Mouse (Mus musculus) lung, embryonic 16.5 days (tissue): Measurements from ENCODE around the gene Wls. TPM values are rescaled to one million over a fixed set of nuclear protein-coding genes. Genes with fewer than 3 reads are reported as not detected.

Source experiments
- ATAC-seq: fragments of 200-750 bp; cut with Nextera tagmentation; 2 replicates; pipeline ENCODE4 v1.8.0; 2017; ENCODE audit warnings: low read depth, mild to moderate bottlenecking, moderate library complexity
- H3K27ac ChIP-seq: fragments of 300-500 bp; sonication (generic); 2 replicates; pipeline ENCODE4 v1.5.1; 2014; ENCODE audit warnings: mild to moderate bottlenecking, control low read depth, low read length
- H3K27me3 ChIP-seq: fragments of 300-500 bp; sonication (generic); 2 replicates; pipeline ENCODE4 v1.6.1; 2014; ENCODE audit warnings: low read depth, low read length, mixed read lengths; ENCODE audit not compliant: control insufficient read depth, insufficient read depth
- H3K36me3 ChIP-seq: fragments of 300-500 bp; sonication (generic); 2 replicates; pipeline ENCODE4 v1.6.1; 2014; ENCODE audit warnings: low read length; ENCODE audit not compliant: control insufficient read depth, insufficient read depth
- H3K4me1 ChIP-seq: fragments of 300-500 bp; sonication (generic); replicated peaks from 2 replicates; pipeline ENCODE4 v1.6.1; 2014; ENCODE audit warnings: low read length, mixed read lengths; ENCODE audit not compliant: control insufficient read depth, insufficient read depth
- H3K4me2 ChIP-seq: fragments of 300-500 bp; sonication (generic); 2 replicates; pipeline ENCODE4 v1.6.1; 2014; ENCODE audit warnings: low read depth, low read length, control low read depth
- H3K4me3 ChIP-seq: fragments of 300-500 bp; sonication (generic); 2 replicates; pipeline ENCODE4 v1.5.1; 2014; ENCODE audit warnings: mild to moderate bottlenecking, low read length, control low read depth
- H3K9ac ChIP-seq: fragments of 300-500 bp; sonication (generic); 2 replicates; pipeline ENCODE4 v1.6.1; 2014; ENCODE audit warnings: low read length, control low read depth
- H3K9me3 ChIP-seq: fragments of 300-500 bp; sonication (generic); 2 replicates; pipeline ENCODE4 v1.6.1; 2016; ENCODE audit warnings: low read length; ENCODE audit not compliant: control insufficient read depth
- WGBS: fragments of 180-500 bp; shearing (Covaris S2); extraction: QIAGEN DNeasy Blood & Tissue Kit; methylation state at CpG from one replicate; pipeline ENCODE4 v1.1.7; 2014; 5-methylcytosine and 5-hydroxymethylcytosine counted together
- polyA plus RNA-seq: library from polyadenylated mRNA; unstranded; fragments of >200 nt; fragmentation: Nextera tagmentation; extraction: Ambion mirVana; gene quantifications from 2 replicates; pipeline ENCODE4 v1.2.1, GENCODE M21; 2015

Wls gene
- polyA plus RNA-seq, result 190 and 194 TPM in 2 replicates

- under 1% methylated on average over 18 of the region's 21 CpGs for WGBS
- Histone ChIP-seq H3K4me1 (no peaks in the 10 kb centered on the region; the same call in 1 of the 2 replicates), H3K4me3 (peak within 1 kb of the TSS; percentile 75), H3K9ac (peak within 1 kb of the TSS; percentile 85), H3K9me3 (no peaks in the 10 kb centered on the region), H3K36me3 (no peaks in the 10 kb centered on the region), H3K27me3 (no peaks in the 10 kb centered on the region), H3K4me2 (peak within 1 kb of the TSS; percentile 70), H3K27ac (peak within 1 kb of the TSS; percentile 93)
- peak; percentile 94 for ATAC-seq
Observed at GRCm38 (mm10) chr3:159839481-159839880, at the start of gene Wls. Wls (plus strand) TSS chr3:159839672.

GRCm38 (mm10) chr3:159789781-159790180 lies 49.7 kb upstream of the Wls start:
- no peak overlapping the region for H3K27ac ChIP-seq

GRCm38 (mm10) chr3:159831535-159831934 lies 7.9 kb upstream of the Wls start:
- H3K9ac ChIP-seq, result no peak overlapping the region
- H3K4me3 ChIP-seq, result no peak overlapping the region
- ATAC-seq, result no peak
- no peaks in the 10 kb centered on the region for H3K36me3 ChIP-seq
- no peaks in the 10 kb centered on the region for H3K4me1 ChIP-seq
- H3K4me2 ChIP-seq, result no peak overlapping the region
- no peaks in the 10 kb centered on the region for H3K27me3 ChIP-seq
- H3K27ac ChIP-seq, result no peak overlapping the region
- H3K9me3 ChIP-seq, result no peaks in the 10 kb centered on the region

More at GRCm38 (mm10) chr3:159789781-159790180, 49.7 kb upstream of the Wls start:
- Histone ChIP-seq H3K9me3 (no peaks in the 10 kb centered on the region), H3K4me3 (no peak overlapping the region), H3K27me3 (no peaks in the 10 kb centered on the region), H3K4me1 (no peaks in the 10 kb centered on the region), H3K4me2 (no peak overlapping the region), H3K36me3 (no peaks in the 10 kb centered on the region), H3K9ac (no peak overlapping the region)
- WGBS, result 62% methylated on average over 2 of the region's 2 CpGs
- no peak for ATAC-seq

GRCm38 (mm10) chr3:159840002-159840816 lies 737 bp downstream of the Wls start:
- peak; percentile 75 for ATAC-seq
- Histone ChIP-seq H3K36me3 (no peaks in the 10 kb centered on the region), H3K9me3 (no peaks in the 10 kb centered on the region), H3K9ac (peak overlapping the region; percentile 85), H3K4me3 (peak overlapping the region; percentile 75), H3K4me2 (peak overlapping the region; percentile 70), H3K4me1 (no peaks in the 10 kb centered on the region; the same call in 1 of the 2 replicates), H3K27me3 (no peaks in the 10 kb centered on the region), H3K27ac (peak overlapping the region; percentile 93)
- under 1% methylated on average over 27 of the region's 27 CpGs for WGBS

GRCm38 (mm10) chr3:159840817-159841390 lies 1.4 kb downstream of the Wls start:
- 0% methylated on average over 12 of the region's 12 CpGs for WGBS
- peak overlapping the region; percentile 93 for H3K27ac ChIP-seq
- H3K4me2 ChIP-seq, result peak overlapping the region; percentile 70
- no peaks in the 10 kb centered on the region; the same call in 1 of the 2 replicates for H3K4me1 ChIP-seq
- H3K9me3 ChIP-seq, result no peaks in the 10 kb centered on the region
- H3K27me3 ChIP-seq, result no peaks in the 10 kb centered on the region
- H3K36me3 ChIP-seq, result no peaks in the 10 kb centered on the region
- ATAC-seq, result peak; percentile 46
- H3K9ac ChIP-seq, result peak overlapping the region; percentile 85
- peak overlapping the region; percentile 75 for H3K4me3 ChIP-seq

- Histone ChIP-seq H3K9me3 (no peaks in the 10 kb centered on the region), H3K27ac (peak overlapping the region; percentile 93), H3K36me3 (no peaks in the 10 kb centered on the region), H3K9ac (peak overlapping the region; percentile 85), H3K4me3 (peak overlapping the region; percentile 75), H3K4me2 (peak overlapping the region; percentile 70), H3K27me3 (no peaks in the 10 kb centered on the region), H3K4me1 (peaks cover under 1% of the 10 kb centered on the region)
- 11% methylated on average over 3 of the region's 3 CpGs for WGBS
- no peak for ATAC-seq
Observed at GRCm38 (mm10) chr3:159841458-159841857, 2.0 kb downstream of the Wls start.

GRCm38 (mm10) chr3:159843135-159843534 lies 3.7 kb downstream of the Wls start:
- Histone ChIP-seq H3K36me3 (no peaks in the 10 kb centered on the region), H3K4me1 (peaks cover 6% of the 10 kb centered on the region), H3K27me3 (no peaks in the 10 kb centered on the region), H3K4me2 (no peak overlapping the region), H3K4me3 (no peak overlapping the region), H3K27ac (no peak overlapping the region), H3K9ac (no peak overlapping the region), H3K9me3 (no peaks in the 10 kb centered on the region)
- no peak for ATAC-seq
- WGBS, result 58% methylated on average over 4 of the region's 4 CpGs

- Histone ChIP-seq H3K27me3 (no peaks in the 10 kb centered on the region), H3K4me2 (peak overlapping the region; percentile 17; the same call in 1 of the 2 replicates), H3K4me3 (no peak overlapping the region), H3K4me1 (peaks cover 6% of the 10 kb centered on the region), H3K9me3 (no peaks in the 10 kb centered on the region), H3K27ac (peak overlapping the region; percentile 66), H3K36me3 (no peaks in the 10 kb centered on the region), H3K9ac (no peak overlapping the region)
- peak; percentile 91 for ATAC-seq
- 35% methylated on average over 2 of the region's 2 CpGs for whole genome bisulfite sequencing
Observed at GRCm38 (mm10) chr3:159847410-159848016, 8.0 kb downstream of the Wls start.

GRCm38 (mm10) chr3:159848156-159848555 lies 8.7 kb downstream of the Wls start:
- Histone ChIP-seq H3K4me2 (no peak overlapping the region), H3K27me3 (no peaks in the 10 kb centered on the region), H3K9me3 (no peaks in the 10 kb centered on the region), H3K27ac (peak overlapping the region; percentile 61; the same call in 1 of the 2 replicates), H3K4me1 (peaks cover 6% of the 10 kb centered on the region), H3K9ac (no peak overlapping the region), H3K36me3 (no peaks in the 10 kb centered on the region), H3K4me3 (no peak overlapping the region)
- ATAC-seq, result 0 out of 2 replicates have a peak, but pooled peaks have one; percentile 26
